Mouse (Mus musculus) erythroblast, embryonic 14.5 days (primary cell): ENCODE data around the gene Hnrnpf. TPM values are rescaled to one million over a fixed set of nuclear protein-coding genes. Genes with fewer than 3 reads are reported as not detected.

Experiments
- H3K27me3 ChIP-seq: 2 replicates; pipeline ENCODE4 v1.6.1; 2012; ENCODE audit warnings: inconsistent platforms; ENCODE audit not compliant: control insufficient read depth
- H3K36me3 ChIP-seq: 2 replicates; pipeline ENCODE4 v1.6.1; 2012; ENCODE audit warnings: mild to moderate bottlenecking, inconsistent platforms; ENCODE audit not compliant: control insufficient read depth
- H3K4me1 ChIP-seq: 2 replicates; pipeline ENCODE4 v1.6.1; 2012; ENCODE audit warnings: inconsistent platforms; ENCODE audit not compliant: control insufficient read depth
- H3K4me3 ChIP-seq: replicated peaks from 2 replicates; pipeline ENCODE3; 2012; ENCODE audit warnings: moderate library complexity, mild to moderate bottlenecking, inconsistent platforms
- H3K9me3 ChIP-seq: 2 replicates; pipeline ENCODE4 v1.6.1; 2012; ENCODE audit warnings: low read length, inconsistent platforms, mixed read lengths; ENCODE audit not compliant: control insufficient read depth
- GATA1 ChIP-seq: IDR thresholded peaks from 2 replicates; pipeline ENCODE4 v1.6.1; 2012; ENCODE audit warnings: low read length, inconsistent platforms, mixed read lengths
- TAL1 ChIP-seq: IDR thresholded peaks from 3 replicates; pipeline ENCODE4 v1.6.1; 2012; ENCODE audit warnings: low read length, inconsistent platforms, mixed read lengths
- polyA plus RNA-seq: library from polyadenylated mRNA; stranded (reverse); fragments of >175 nt; gene quantifications from 2 replicates; pipeline ENCODE4 v1.2.3, GENCODE M21; 2012

Gene Hnrnpf
- polyA plus RNA-seq, 1 experiment, result 14.1 TPM

GRCm38 (mm10) chr6:117905260-117905930, 5.3 kb downstream of the Hnrnpf start:
- H3K27me3 ChIP-seq, result no peaks in the 10 kb centered on the region
- peaks cover 82% of the 10 kb centered on the region for H3K4me1 ChIP-seq
- H3K4me3 ChIP-seq, result peak overlapping the region; percentile 97
- H3K36me3 ChIP-seq, result peaks cover 7% of the 10 kb centered on the region
- H3K9me3 ChIP-seq, result no peaks in the 10 kb centered on the region
- TF ChIP-seq GATA1 (no peak), TAL1 (no peak)

DNA sequence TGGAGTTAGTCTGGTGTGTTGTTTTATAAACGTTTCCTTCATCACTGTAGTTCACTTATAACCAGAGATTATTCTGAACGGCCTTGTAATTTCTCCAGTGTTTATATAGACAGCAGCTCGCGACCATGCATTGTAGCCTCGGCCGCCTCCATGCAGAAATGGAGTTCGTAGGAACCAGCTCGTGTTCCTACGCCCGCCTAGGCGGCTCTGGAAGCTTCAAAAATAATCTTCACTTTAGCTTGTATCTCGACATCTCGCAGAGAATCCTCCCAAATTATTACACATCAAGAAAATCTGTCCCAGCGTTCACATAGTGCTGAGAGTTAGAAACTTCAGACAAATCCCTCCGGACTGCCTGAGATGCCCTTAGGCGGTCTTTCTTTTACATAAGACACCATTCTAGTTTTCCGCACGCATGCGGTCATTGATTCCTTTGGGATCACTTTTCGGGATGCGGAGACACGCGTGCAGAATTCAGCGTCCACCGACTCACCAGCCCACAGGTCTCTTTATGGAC, 5.9 kb downstream of the Hnrnpf start:
- Histone ChIP-seq H3K4me1 (peaks cover 80% of the 10 kb centered on the region), H3K27me3 (no peaks in the 10 kb centered on the region), H3K36me3 (peaks cover 10% of the 10 kb centered on the region), H3K9me3 (no peaks in the 10 kb centered on the region), H3K4me3 (peak overlapping the region; percentile 97)
- TF ChIP-seq GATA1 (no peak), TAL1 (no peak)

- Histone ChIP-seq H3K4me3 (peak overlapping the region; percentile 97), H3K27me3 (no peaks in the 10 kb centered on the region), H3K36me3 (peaks cover 10% of the 10 kb centered on the region), H3K9me3 (no peaks in the 10 kb centered on the region), H3K4me1 (peaks cover 78% of the 10 kb centered on the region)
- TF ChIP-seq GATA1 (no peak), TAL1 (no peak)
Measured at GRCm38 (mm10) chr6:117906590-117907271, 6.6 kb downstream of the Hnrnpf start.

DNA sequence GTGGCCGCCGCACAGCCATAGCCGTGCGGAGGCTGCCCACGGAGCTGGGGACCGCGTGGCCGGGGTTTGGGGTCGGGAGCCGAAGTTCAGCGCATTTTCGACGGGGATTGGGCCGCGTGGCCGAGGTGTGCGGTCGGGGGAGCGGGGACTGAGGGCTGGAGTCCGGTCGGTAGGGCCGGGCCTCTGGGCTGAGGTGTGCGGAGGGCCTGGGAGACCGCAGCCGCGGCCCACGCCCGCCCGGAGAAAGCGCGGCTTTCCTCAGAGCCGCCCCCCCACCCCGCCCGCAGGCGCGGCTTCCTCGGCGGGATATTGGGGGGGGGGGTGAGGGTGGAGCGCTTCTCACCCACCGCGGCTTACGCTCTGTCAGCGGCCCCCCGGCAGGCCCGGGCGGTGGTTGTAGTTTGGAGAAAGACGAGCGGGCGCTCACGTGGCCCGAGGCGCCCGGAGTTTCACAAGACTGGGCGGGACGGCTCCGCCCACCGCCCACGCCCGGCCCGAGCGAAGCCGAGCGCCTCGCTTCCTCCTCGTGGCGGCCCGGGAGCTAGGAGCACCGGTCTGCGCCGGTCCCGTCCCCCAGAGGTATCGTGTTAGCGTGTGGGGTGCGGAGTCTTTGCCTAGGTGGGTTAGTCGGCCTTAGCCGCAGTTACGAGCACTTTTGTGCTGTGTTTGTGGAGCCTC, 7.3 kb downstream of the Hnrnpf start:
- Histone ChIP-seq H3K27me3 (no peaks in the 10 kb centered on the region), H3K36me3 (peaks cover 16% of the 10 kb centered on the region), H3K9me3 (no peaks in the 10 kb centered on the region), H3K4me3 (peak overlapping the region; percentile 97), H3K4me1 (peaks cover 78% of the 10 kb centered on the region)
- TF ChIP-seq GATA1 (no peak), TAL1 (no peak)

- H3K4me3 ChIP-seq, result peak overlapping the region; percentile 97
- H3K36me3 ChIP-seq, result peaks cover 16% of the 10 kb centered on the region
- TF ChIP-seq GATA1, result no peak
- TF ChIP-seq TAL1, result no peak
- H3K9me3 ChIP-seq, result no peaks in the 10 kb centered on the region
- H3K27me3 ChIP-seq, result no peaks in the 10 kb centered on the region
- H3K4me1 ChIP-seq, result peaks cover 73% of the 10 kb centered on the region
Measured at GRCm38 (mm10) chr6:117907979-117908355, 7.8 kb downstream of the Hnrnpf start.

DNA sequence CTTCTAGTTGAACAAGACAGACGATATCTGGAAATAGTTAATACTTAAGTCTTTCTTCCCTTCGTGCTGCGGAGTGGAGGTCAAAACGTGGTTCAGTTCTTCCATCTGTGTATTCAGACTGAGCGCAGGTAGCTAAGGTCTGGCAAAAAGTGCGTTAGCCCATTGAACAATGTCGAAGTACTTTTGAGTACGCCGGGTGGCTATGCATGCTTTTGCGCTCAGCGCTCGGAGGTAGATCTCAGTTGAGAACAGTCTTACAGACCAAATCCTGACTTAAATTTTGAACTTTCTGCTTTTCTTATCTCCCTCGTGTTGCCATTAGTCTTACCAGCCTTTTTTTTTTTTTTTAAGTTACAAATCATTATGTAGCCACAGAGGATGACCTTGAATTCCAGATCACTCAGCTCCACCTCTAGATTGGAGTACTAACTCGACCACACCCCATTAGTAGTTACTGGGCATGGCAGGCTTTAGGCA, 8.3 kb downstream of the Hnrnpf start:
- Histone ChIP-seq H3K27me3 (no peaks in the 10 kb centered on the region), H3K36me3 (peaks cover 21% of the 10 kb centered on the region), H3K4me3 (peak overlapping the region; percentile 97), H3K4me1 (peaks cover 75% of the 10 kb centered on the region), H3K9me3 (no peaks in the 10 kb centered on the region)
- TF ChIP-seq TAL1 (no peak), GATA1 (no peak)

DNA sequence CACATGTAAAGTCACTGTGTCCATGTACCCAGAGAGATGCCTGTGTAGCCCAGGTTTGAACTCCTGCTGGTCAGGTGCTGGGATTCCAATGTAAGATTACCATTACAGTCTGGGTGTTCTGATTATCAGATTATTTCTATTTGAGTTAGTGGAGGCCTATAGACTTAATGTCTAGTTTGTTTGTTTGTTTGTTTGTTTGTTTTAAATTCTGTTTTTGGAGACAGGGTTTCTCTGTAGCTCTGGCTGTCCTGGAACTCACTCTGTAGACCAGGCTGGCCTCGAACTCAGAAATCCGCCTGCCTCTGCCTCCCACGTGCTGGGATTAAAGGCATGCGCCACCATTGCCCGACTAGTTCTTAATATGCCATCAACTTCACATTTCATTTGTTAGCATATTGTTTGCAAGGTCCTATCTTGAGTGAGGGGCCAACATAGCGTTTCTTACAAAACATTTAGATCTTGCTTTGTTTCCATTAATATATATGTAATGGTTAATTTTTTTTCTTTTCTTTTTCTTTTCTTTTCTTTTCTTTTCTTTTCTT, 10.1 kb downstream of the Hnrnpf start:
- TF ChIP-seq GATA1, result no peak
- TF ChIP-seq TAL1, result no peak
- H3K9me3 ChIP-seq, result no peaks in the 10 kb centered on the region
- H3K4me3 ChIP-seq, result peak overlapping the region; percentile 97
- peaks cover 33% of the 10 kb centered on the region for H3K36me3 ChIP-seq
- peaks cover 75% of the 10 kb centered on the region for H3K4me1 ChIP-seq
- H3K27me3 ChIP-seq, result no peaks in the 10 kb centered on the region

DNA sequence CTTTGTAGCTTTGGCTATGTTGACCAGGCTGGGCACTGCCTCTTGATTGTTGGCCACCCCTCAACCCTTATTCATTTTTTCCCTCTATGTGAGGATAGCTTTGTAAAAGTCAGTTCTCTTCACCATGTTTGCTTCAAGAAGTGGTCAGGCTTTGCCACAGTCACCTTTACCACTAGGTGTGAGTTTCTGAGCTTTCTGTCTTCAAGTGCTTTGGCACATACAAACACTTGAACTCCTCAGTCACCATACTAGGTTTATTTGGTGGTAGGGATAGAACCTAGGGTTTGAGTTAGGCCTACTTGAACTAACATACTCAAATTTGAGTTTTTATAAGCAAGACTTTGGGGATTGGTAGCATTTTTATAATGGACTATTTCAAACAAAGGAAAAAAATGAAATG, 14.4 kb downstream of the Hnrnpf start:
- Histone ChIP-seq H3K27me3 (no peaks in the 10 kb centered on the region), H3K9me3 (no peaks in the 10 kb centered on the region), H3K4me3 (peak overlapping the region; percentile 19), H3K4me1 (peaks cover 71% of the 10 kb centered on the region), H3K36me3 (peaks cover 52% of the 10 kb centered on the region)
- TF ChIP-seq TAL1, result no peak
- TF ChIP-seq GATA1, result no peak
